Mouse (Mus musculus): ENCODE measurements around the gene Zswim4. TPM values are rescaled to one million over a fixed set of nuclear protein-coding genes. Genes with fewer than 3 reads are reported as not detected.

Gene Zswim4
- polyA plus RNA-seq, 1 experiment from 2014 or later = 16.2 TPM

- Histone ChIP-seq H3K4me3 (ENCODE audit: low read length) (no peak overlapping the region), H3K36me3 (ENCODE audit: control insufficient read depth, insufficient read depth, low read length) (peaks cover 32% of the 10 kb centered on the region), H3K9ac (ENCODE audit: low read depth, low read length) (no peak overlapping the region), H3K4me1 (ENCODE audit: control insufficient read depth, insufficient read depth, low read depth, low read length) (peaks cover 21% of the 10 kb centered on the region), H3K4me2 (ENCODE audit: low read length) (no peak overlapping the region), H3K27ac (ENCODE audit: low read depth, low read length) (no peak overlapping the region), H3K9me3 (ENCODE audit: control insufficient read depth, low read length) (no peaks in the 10 kb centered on the region), H3K27me3 (replicated peaks; ENCODE audit: control insufficient read depth, insufficient read depth, low read length) (no peaks in the 10 kb centered on the region)
- 94% methylated on average over 31 of the region's 31 CpGs for WGBS
- ATAC-seq = no peak
Measured at GRCm38 (mm10) chr8:84211881-84212563, 24.8 kb downstream of the Zswim4 start.

GRCm38 (mm10) chr8:84211202-84211601 lies 25.7 kb downstream of the Zswim4 start:
- no peaks in the 10 kb centered on the region for H3K9me3 ChIP-seq (ENCODE audit: control insufficient read depth, low read length)
- ATAC-seq = no peak
- no peak overlapping the region for H3K27ac ChIP-seq (ENCODE audit: low read depth, low read length)
- no peak overlapping the region for H3K9ac ChIP-seq (ENCODE audit: low read depth, low read length)
- peaks cover 21% of the 10 kb centered on the region for H3K4me1 ChIP-seq (ENCODE audit: control insufficient read depth, insufficient read depth, low read depth, low read length)
- no peaks in the 10 kb centered on the region for H3K27me3 ChIP-seq (replicated peaks; ENCODE audit: control insufficient read depth, insufficient read depth, low read length)
- H3K36me3 ChIP-seq (ENCODE audit: control insufficient read depth, insufficient read depth, low read length) = peaks cover 29% of the 10 kb centered on the region
- 98% methylated on average over 3 of the region's 3 CpGs for WGBS
- no peak overlapping the region for H3K4me2 ChIP-seq (ENCODE audit: low read length)
- no peak overlapping the region for H3K4me3 ChIP-seq (ENCODE audit: low read length)

- Histone ChIP-seq H3K4me1 (ENCODE audit: control insufficient read depth, insufficient read depth, low read depth, low read length) (peaks cover 21% of the 10 kb centered on the region), H3K9me3 (ENCODE audit: control insufficient read depth, low read length) (no peaks in the 10 kb centered on the region), H3K4me2 (ENCODE audit: low read length) (peak overlapping the region; percentile 50), H3K27me3 (replicated peaks; ENCODE audit: control insufficient read depth, insufficient read depth, low read length) (no peaks in the 10 kb centered on the region), H3K4me3 (ENCODE audit: low read length) (peak overlapping the region; percentile 22), H3K36me3 (ENCODE audit: control insufficient read depth, insufficient read depth, low read length) (peaks cover 21% of the 10 kb centered on the region), H3K9ac (ENCODE audit: low read depth, low read length) (peak overlapping the region; percentile 47), H3K27ac (ENCODE audit: low read depth, low read length) (no peak overlapping the region)
- peak; percentile 37; the same call in 1 of the 2 replicates for ATAC-seq
- 42% methylated on average over 33 of the region's 34 CpGs for WGBS
Measured at GRCm38 (mm10) chr8:84210167-84210791, 26.6 kb downstream of the Zswim4 start.

- ATAC-seq = peak; percentile 48; the same call in 1 of the 2 replicates
- Histone ChIP-seq H3K4me3 (ENCODE audit: low read length) (no peak overlapping the region), H3K36me3 (ENCODE audit: control insufficient read depth, insufficient read depth, low read length) (peaks cover 14% of the 10 kb centered on the region), H3K4me2 (ENCODE audit: low read length) (no peak overlapping the region), H3K9me3 (ENCODE audit: control insufficient read depth, low read length) (no peaks in the 10 kb centered on the region), H3K9ac (ENCODE audit: low read depth, low read length) (peak overlapping the region; percentile 19; the same call in 1 of the 2 replicates), H3K27me3 (replicated peaks; ENCODE audit: control insufficient read depth, insufficient read depth, low read length) (no peaks in the 10 kb centered on the region), H3K27ac (ENCODE audit: low read depth, low read length) (peak overlapping the region; percentile 10), H3K4me1 (ENCODE audit: control insufficient read depth, insufficient read depth, low read depth, low read length) (peaks cover 21% of the 10 kb centered on the region)
- WGBS = 40% methylated on average over 17 of the region's 17 CpGs
Measured at GRCm38 (mm10) chr8:84208381-84209380, 28.2 kb downstream of the Zswim4 start.

GRCm38 (mm10) chr8:84207811-84208210 lies 29.0 kb downstream of the Zswim4 start:
- WGBS = 62% methylated on average over 7 of the region's 7 CpGs
- peak overlapping the region; percentile 45 for H3K9ac ChIP-seq (ENCODE audit: low read depth, low read length)

GRCm38 (mm10) chr8:84206666-84207065 lies 30.2 kb downstream of the Zswim4 start:
- H3K9ac ChIP-seq (ENCODE audit: low read depth, low read length) = no peak overlapping the region

More at GRCm38 (mm10) chr8:84207811-84208210, 29.0 kb downstream of the Zswim4 start:
- Histone ChIP-seq H3K9me3 (ENCODE audit: control insufficient read depth, low read length) (no peaks in the 10 kb centered on the region), H3K27me3 (replicated peaks; ENCODE audit: control insufficient read depth, insufficient read depth, low read length) (no peaks in the 10 kb centered on the region), H3K4me3 (ENCODE audit: low read length) (no peak overlapping the region), H3K4me2 (ENCODE audit: low read length) (no peak overlapping the region), H3K27ac (ENCODE audit: low read depth, low read length) (0 out of 2 replicates have a peak overlapping the region, but pooled peaks have one; percentile 12), H3K36me3 (ENCODE audit: control insufficient read depth, insufficient read depth, low read length) (peaks cover 14% of the 10 kb centered on the region), H3K4me1 (ENCODE audit: control insufficient read depth, insufficient read depth, low read depth, low read length) (peaks cover 21% of the 10 kb centered on the region)
- ATAC-seq = no peak

GRCm38 (mm10) chr8:84205073-84205472 lies 31.8 kb downstream of the Zswim4 start:
- Histone ChIP-seq H3K36me3 (ENCODE audit: control insufficient read depth, insufficient read depth, low read length) (no peaks in the 10 kb centered on the region; the same call in 1 of the 2 replicates), H3K27ac (ENCODE audit: low read depth, low read length) (no peak overlapping the region), H3K27me3 (replicated peaks; ENCODE audit: control insufficient read depth, insufficient read depth, low read length) (no peaks in the 10 kb centered on the region), H3K4me2 (ENCODE audit: low read length) (no peak overlapping the region), H3K9me3 (ENCODE audit: control insufficient read depth, low read length) (no peaks in the 10 kb centered on the region), H3K9ac (ENCODE audit: low read depth, low read length) (no peak overlapping the region), H3K4me3 (ENCODE audit: low read length) (no peak overlapping the region), H3K4me1 (ENCODE audit: control insufficient read depth, insufficient read depth, low read depth, low read length) (peaks cover 25% of the 10 kb centered on the region)
- ATAC-seq = no peak
- WGBS = 90% methylated on average over 5 of the region's 5 CpGs

More at GRCm38 (mm10) chr8:84206666-84207065, 30.2 kb downstream of the Zswim4 start:
- no peak overlapping the region for H3K27ac ChIP-seq (ENCODE audit: low read depth, low read length)
- no peak overlapping the region for H3K4me2 ChIP-seq (ENCODE audit: low read length)
- 89% methylated on average over 3 of the region's 3 CpGs for WGBS
- no peak overlapping the region for H3K4me3 ChIP-seq (ENCODE audit: low read length)
- no peaks in the 10 kb centered on the region for H3K9me3 ChIP-seq (ENCODE audit: control insufficient read depth, low read length)
- peaks cover 21% of the 10 kb centered on the region for H3K4me1 ChIP-seq (ENCODE audit: control insufficient read depth, insufficient read depth, low read depth, low read length)
- no peaks in the 10 kb centered on the region for H3K27me3 ChIP-seq (replicated peaks; ENCODE audit: control insufficient read depth, insufficient read depth, low read length)
- no peak for ATAC-seq
- peaks cover 7% of the 10 kb centered on the region for H3K36me3 ChIP-seq (ENCODE audit: control insufficient read depth, insufficient read depth, low read length)

GRCm38 (mm10) chr8:84203975-84204772 lies 32.7 kb downstream of the Zswim4 start:
- Histone ChIP-seq H3K36me3 (ENCODE audit: control insufficient read depth, insufficient read depth, low read length) (no peaks in the 10 kb centered on the region; the same call in 1 of the 2 replicates), H3K4me2 (ENCODE audit: low read length) (peak overlapping the region; percentile 78), H3K27me3 (replicated peaks; ENCODE audit: control insufficient read depth, insufficient read depth, low read length) (no peaks in the 10 kb centered on the region), H3K4me1 (ENCODE audit: control insufficient read depth, insufficient read depth, low read depth, low read length) (peaks cover 24% of the 10 kb centered on the region), H3K9ac (ENCODE audit: low read depth, low read length) (peak overlapping the region; percentile 29), H3K27ac (ENCODE audit: low read depth, low read length) (peak overlapping the region; percentile 72), H3K9me3 (ENCODE audit: control insufficient read depth, low read length) (no peaks in the 10 kb centered on the region), H3K4me3 (ENCODE audit: low read length) (peak overlapping the region; percentile 40)
- 56% methylated on average over 13 of the region's 13 CpGs for WGBS
- peak; percentile 12; the same call in 1 of the 2 replicates for ATAC-seq

Measured in hindbrain, embryonic 16.5 days (tissue).